11 mouse cellular contexts compared by ENCODE assay signal in genomic region chr9:50850713-50851112, GRCm38 (mm10). TPM values are rescaled to one million over a fixed set of nuclear protein-coding genes. Genes with fewer than 3 reads are reported as not detected.
DNase-seq lines count a peak whose midpoint lies in the region; ATAC-seq and TF ChIP-seq lines count a peak whose summit lies in the region.
"Had no signal": no experiment of that assay in that cellular context is flagged by ENCODE, and none has a peak within 500 bp of the region (broad histone marks: within the 10 kb centered on the region; RNA-seq: fewer than 3 reads in every experiment).

No protein-coding gene starts in this region.

- H3K27ac ChIP-seq in forebrain, embryonic 15.5 days (replicated peaks) = peak overlapping the region; percentile 44
- H3K27ac ChIP-seq in forebrain, embryonic 11.5 days (ENCODE audit: low read depth, low read length) = no peak overlapping the region
- H3K27ac ChIP-seq in midbrain, embryonic 12.5 days (replicated peaks) = no peak overlapping the region
- H3K27ac ChIP-seq in midbrain, postnatal 0 days (ENCODE audit: low read depth, low read length) = no peak overlapping the region
- H3K27ac ChIP-seq in intestine, postnatal 0 days (ENCODE audit: low read depth, low read length) = no peak overlapping the region
- H3K27ac ChIP-seq in stomach, embryonic 15.5 days = peak overlapping the region; percentile 85
- H3K27ac ChIP-seq: hindbrain, embryonic 14.5 days; neural tube, embryonic 13.5 days had no signal

- 33% methylated on average over 8 of the region's 8 CpGs for WGBS in forebrain, embryonic 15.5 days
- 45% methylated on average over 8 of the region's 8 CpGs for whole genome bisulfite sequencing in forebrain, embryonic 11.5 days
- WGBS in midbrain, embryonic 12.5 days = 38% methylated on average over 8 of the region's 8 CpGs
- 40% methylated on average over 8 of the region's 8 CpGs for WGBS in midbrain, postnatal 0 days
- WGBS in intestine, postnatal 0 days = 22% methylated on average over 8 of the region's 8 CpGs
- WGBS in stomach, embryonic 15.5 days = 41% methylated on average over 8 of the region's 8 CpGs

- H3K4me3 ChIP-seq in forebrain, embryonic 15.5 days = no peak overlapping the region
- no peak overlapping the region for H3K4me3 ChIP-seq in forebrain, embryonic 11.5 days (ENCODE audit: low read depth, low read length)
- H3K4me3 ChIP-seq in midbrain, embryonic 12.5 days = no peak overlapping the region
- H3K4me3 ChIP-seq in midbrain, postnatal 0 days (ENCODE audit: low read depth, low read length) = no peak overlapping the region
- H3K4me3 ChIP-seq in intestine, postnatal 0 days (ENCODE audit: low read depth, low read length) = no peak overlapping the region
- peak overlapping the region; percentile 16; the same call in 1 of the 2 replicates for H3K4me3 ChIP-seq in stomach, embryonic 15.5 days (replicated peaks)
- H3K4me3 ChIP-seq: neural tube, embryonic 13.5 days had no signal

- DNase-seq in forebrain, embryonic 11.5 days (ENCODE audit: low spot score) = no peak
- DNase-seq in midbrain, postnatal 0 days (ENCODE audit: low spot score) = no peak
- DNase-seq in embryo, embryonic 10.5 days (ENCODE audit: low spot score) = no peak
- DNase-seq in layer of hippocampus, adult 18-20 months (ENCODE audit: low spot score in 2 of 2) = no peak
- DNase-seq: cerebellum, postnatal 36 days had no signal

- TF ChIP-seq CTCF in midbrain, postnatal 0 days (IDR thresholded peaks at IDR 0.05) = no peak
- no peak for TF ChIP-seq CTCF in intestine, postnatal 0 days (IDR thresholded peaks at IDR 0.05; ENCODE audit: low read depth)

- no peaks in the 10 kb centered on the region for H3K27me3 ChIP-seq in forebrain, embryonic 15.5 days
- no peaks in the 10 kb centered on the region for H3K27me3 ChIP-seq in forebrain, embryonic 11.5 days (ENCODE audit: control insufficient read depth, insufficient read depth, low read length)
- H3K27me3 ChIP-seq in midbrain, embryonic 12.5 days = peaks cover 5% of the 10 kb centered on the region; the same call in 1 of the 2 replicates
- no peaks in the 10 kb centered on the region for H3K27me3 ChIP-seq in midbrain, postnatal 0 days (ENCODE audit: insufficient read depth, low read length)
- H3K27me3 ChIP-seq in intestine, postnatal 0 days (replicated peaks; ENCODE audit: control insufficient read depth, insufficient read depth, low read length) = no peaks in the 10 kb centered on the region
- no peaks in the 10 kb centered on the region for H3K27me3 ChIP-seq in stomach, embryonic 15.5 days (replicated peaks)
- H3K27me3 ChIP-seq: neural tube, embryonic 13.5 days had no signal

- H3K9ac ChIP-seq in forebrain, embryonic 15.5 days (replicated peaks) = no peak overlapping the region
- H3K9ac ChIP-seq in forebrain, embryonic 11.5 days (ENCODE audit: low read length) = no peak overlapping the region
- H3K9ac ChIP-seq in midbrain, embryonic 12.5 days (replicated peaks) = 0 out of 2 replicates have a peak overlapping the region, but pooled peaks have one; percentile 17
- H3K9ac ChIP-seq in midbrain, postnatal 0 days (replicated peaks; ENCODE audit: low read length, poor library complexity, severe bottlenecking) = no peak overlapping the region
- no peak overlapping the region for H3K9ac ChIP-seq in intestine, postnatal 0 days (ENCODE audit: low read depth, low read length)
- no peak overlapping the region for H3K9ac ChIP-seq in stomach, embryonic 15.5 days
- H3K9ac ChIP-seq: hindbrain, embryonic 14.5 days had no signal

- no peak for ATAC-seq in forebrain, embryonic 15.5 days (replicated peaks)
- no peak for ATAC-seq in forebrain, embryonic 11.5 days (replicated peaks; ENCODE audit: low FRiP score)
- no peak for ATAC-seq in midbrain, embryonic 12.5 days (ENCODE audit: low FRiP score, low read depth)
- no peak for ATAC-seq in midbrain, postnatal 0 days (ENCODE audit: low FRiP score)
- ATAC-seq in intestine, postnatal 0 days = no peak
- ATAC-seq in stomach, embryonic 15.5 days (ENCODE audit: insufficient read depth, low FRiP score, low read depth) = no peak

- H3K9me3 ChIP-seq in forebrain, embryonic 15.5 days = no peaks in the 10 kb centered on the region
- H3K9me3 ChIP-seq in forebrain, embryonic 11.5 days (ENCODE audit: control insufficient read depth, low read length) = no peaks in the 10 kb centered on the region
- H3K9me3 ChIP-seq in midbrain, embryonic 12.5 days = no peaks in the 10 kb centered on the region
- no peaks in the 10 kb centered on the region for H3K9me3 ChIP-seq in midbrain, postnatal 0 days (ENCODE audit: low read length)
- no peaks in the 10 kb centered on the region for H3K9me3 ChIP-seq in intestine, postnatal 0 days (ENCODE audit: control insufficient read depth)
- H3K9me3 ChIP-seq in stomach, embryonic 15.5 days = no peaks in the 10 kb centered on the region
- H3K9me3 ChIP-seq: neural tube, embryonic 13.5 days had no signal

- no peak overlapping the region for H3K4me2 ChIP-seq in forebrain, embryonic 15.5 days (replicated peaks)
- no peak overlapping the region for H3K4me2 ChIP-seq in forebrain, embryonic 11.5 days (ENCODE audit: low read depth, low read length, severe bottlenecking)
- 0 out of 2 replicates have a peak overlapping the region, but pooled peaks have one; percentile 19 for H3K4me2 ChIP-seq in midbrain, embryonic 12.5 days (replicated peaks)
- H3K4me2 ChIP-seq in midbrain, postnatal 0 days (ENCODE audit: low read depth, low read length, poor library complexity, severe bottlenecking) = no peak overlapping the region
- peak overlapping the region; percentile 51 for H3K4me2 ChIP-seq in intestine, postnatal 0 days (replicated peaks; ENCODE audit: low read depth)
- peak overlapping the region; percentile 45 for H3K4me2 ChIP-seq in stomach, embryonic 15.5 days
- H3K4me2 ChIP-seq: hindbrain, embryonic 14.5 days; neural tube, embryonic 13.5 days had no signal

- no peaks in the 10 kb centered on the region for H3K36me3 ChIP-seq in forebrain, embryonic 15.5 days
- no peaks in the 10 kb centered on the region for H3K36me3 ChIP-seq in forebrain, embryonic 11.5 days (ENCODE audit: control insufficient read depth, insufficient read depth, low read length)
- no peaks in the 10 kb centered on the region for H3K36me3 ChIP-seq in midbrain, embryonic 12.5 days
- no peaks in the 10 kb centered on the region for H3K36me3 ChIP-seq in midbrain, postnatal 0 days (ENCODE audit: insufficient read depth, low read length)
- H3K36me3 ChIP-seq in intestine, postnatal 0 days (ENCODE audit: control insufficient read depth, insufficient read depth) = no peaks in the 10 kb centered on the region
- no peaks in the 10 kb centered on the region for H3K36me3 ChIP-seq in stomach, embryonic 15.5 days
- H3K36me3 ChIP-seq: neural tube, embryonic 13.5 days had no signal

- peaks cover 32% of the 10 kb centered on the region for H3K4me1 ChIP-seq in forebrain, embryonic 15.5 days
- peaks cover 2% of the 10 kb centered on the region; the same call in 1 of the 2 replicates for H3K4me1 ChIP-seq in forebrain, embryonic 11.5 days (replicated peaks; ENCODE audit: control insufficient read depth, insufficient read depth, low read length)
- H3K4me1 ChIP-seq in midbrain, embryonic 12.5 days = peaks cover 19% of the 10 kb centered on the region
- H3K4me1 ChIP-seq in midbrain, postnatal 0 days (ENCODE audit: insufficient read depth, low read length) = no peaks in the 10 kb centered on the region
- H3K4me1 ChIP-seq in intestine, postnatal 0 days (replicated peaks; ENCODE audit: control insufficient read depth, insufficient read depth, low read length) = 0 out of 2 replicates have a peak, but pooled peaks cover 13% of the 10 kb centered on the region
- peaks cover 40% of the 10 kb centered on the region for H3K4me1 ChIP-seq in stomach, embryonic 15.5 days

RNA-seq across cellular contexts. Expression of gene Ppp2r1b, which starts 5.6 kb away (rescaled TPM):
- polyA plus RNA-seq in forebrain, embryonic 15.5 days (2015; fragmentation: Nextera tagmentation; extraction: Ambion mirVana) = 89.6 and 95.9 TPM in 2 replicates
- 125 and 132 TPM in 2 replicates for polyA plus RNA-seq in forebrain, embryonic 11.5 days (2014; fragmentation: Nextera tagmentation; extraction: Ambion mirVana)
- polyA plus RNA-seq in midbrain, embryonic 12.5 days (2016; fragmentation: Nextera tagmentation; extraction: Ambion mirVana) = 90.9 and 93.6 TPM in 2 replicates
- 14.8 and 17.0 TPM in 2 replicates for total RNA-seq in midbrain, postnatal 0 days (2014; rRNA removed)
- polyA plus RNA-seq in midbrain, postnatal 0 days (2015; fragmentation: Nextera tagmentation; extraction: Ambion mirVana) = 27.9 and 30.2 TPM in 2 replicates
- polyA plus RNA-seq in intestine, postnatal 0 days (2015; fragmentation: Nextera tagmentation; extraction: Ambion mirVana) = 20.0 and 21.4 TPM in 2 replicates
- 74.3 and 74.5 TPM in 2 replicates for polyA plus RNA-seq in stomach, embryonic 15.5 days (2015; fragmentation: Nextera tagmentation; extraction: Ambion mirVana)
- total RNA-seq in layer of hippocampus, adult 18-20 months (2021) = 10 to 100 TPM; 17.4 to 17.7 TPM

Comparison
In these comparisons a context has a peak if more than half of its experiments do, and no peak if none do; other contexts are left out.
1. H3K27ac ChIP-seq: peak in forebrain, embryonic 15.5 days (single experiment) and stomach, embryonic 15.5 days (single experiment); none in forebrain, embryonic 11.5 days (single experiment), midbrain, embryonic 12.5 days (single experiment), midbrain, postnatal 0 days (single experiment) and intestine, postnatal 0 days (single experiment).
2. H3K4me2 ChIP-seq: peak in midbrain, embryonic 12.5 days (single experiment), intestine, postnatal 0 days (single experiment) and stomach, embryonic 15.5 days (single experiment); none in forebrain, embryonic 15.5 days (single experiment), forebrain, embryonic 11.5 days (single experiment) and midbrain, postnatal 0 days (single experiment).